Mouse (Mus musculus) kidney, postnatal 0 days (tissue): ENCODE measurements around the gene Garnl3. TPM values are rescaled to one million over a fixed set of nuclear protein-coding genes. Genes with fewer than 3 reads are reported as not detected.
A peak's percentile ranks its signal among the peaks of the same experiment; 100 is the strongest.

Source experiments
- ATAC-seq: fragments of 200-750 bp; cut with Nextera tagmentation; replicated peaks from 2 replicates; pipeline ENCODE4 v1.8.0; 2017; ENCODE audit warnings: low read depth, moderate number of reproducible peaks, moderate TSS enrichment, moderate library complexity; ENCODE audit not compliant: low FRiP score
- DNase-seq: peaks from one replicate; pipeline ENCODE4 v3.0.0-alpha.2; 2016; ENCODE audit warnings: low spot score
- H3K27ac ChIP-seq: fragments of 300-500 bp; sonication (generic); 2 replicates; pipeline ENCODE4 v1.5.1; 2014; ENCODE audit warnings: mild to moderate bottlenecking
- H3K27me3 ChIP-seq: fragments of 300-500 bp; sonication (generic); 2 replicates; pipeline ENCODE4 v1.6.1; 2014; ENCODE audit warnings: low read length, mixed read lengths; ENCODE audit not compliant: insufficient read depth
- H3K36me3 ChIP-seq: fragments of 300-500 bp; sonication (generic); 2 replicates; pipeline ENCODE4 v1.6.1; 2014; ENCODE audit warnings: low read length, mixed read lengths; ENCODE audit not compliant: insufficient read depth
- H3K4me1 ChIP-seq: fragments of 300-500 bp; sonication (generic); replicated peaks from 2 replicates; pipeline ENCODE4 v1.6.1; 2014; ENCODE audit warnings: antibody characterized with exemption, low read length, mixed read lengths; ENCODE audit not compliant: insufficient read depth
- H3K4me2 ChIP-seq: fragments of 300-500 bp; sonication (generic); 2 replicates; pipeline ENCODE4 v1.6.1; 2014; ENCODE audit warnings: mild to moderate bottlenecking, low read length, moderate library complexity, mixed read lengths
- H3K4me3 ChIP-seq: fragments of 300-500 bp; sonication (generic); replicated peaks from 2 replicates; pipeline ENCODE4 v1.5.1; 2014; ENCODE audit warnings: low read depth, low read length
- H3K9ac ChIP-seq: fragments of 300-500 bp; sonication (generic); 2 replicates; pipeline ENCODE4 v1.6.1; 2014; ENCODE audit warnings: low read depth, low read length
- H3K9me3 ChIP-seq: fragments of 300-500 bp; sonication (generic); replicated peaks from 2 replicates; pipeline ENCODE4 v1.6.1; 2016; ENCODE audit warnings: low read length, inconsistent platforms, mixed read lengths
- CTCF ChIP-seq: IDR thresholded peaks from 2 replicates; pipeline ENCODE4 v1.5.1; 2016; ENCODE audit warnings: antibody characterized with exemption, low read depth, mild to moderate bottlenecking, moderate library complexity
- whole genome bisulfite sequencing: fragments of 180-500 bp; shearing (Covaris S2); extraction: QIAGEN DNeasy Blood & Tissue Kit; methylation state at CpG from one replicate; pipeline ENCODE4 v1.1.7; 2014; 5-methylcytosine and 5-hydroxymethylcytosine counted together
- polyA plus RNA-seq: library from polyadenylated mRNA; unstranded; fragments of >200 nt; fragmentation: Nextera tagmentation; extraction: Ambion mirVana; gene quantifications from 2 replicates; pipeline ENCODE4 v1.2.1, GENCODE M21; 2015

The Garnl3 gene
- polyA plus RNA-seq, 1 experiment from 2014 or later = 6.6 TPM

DNA sequence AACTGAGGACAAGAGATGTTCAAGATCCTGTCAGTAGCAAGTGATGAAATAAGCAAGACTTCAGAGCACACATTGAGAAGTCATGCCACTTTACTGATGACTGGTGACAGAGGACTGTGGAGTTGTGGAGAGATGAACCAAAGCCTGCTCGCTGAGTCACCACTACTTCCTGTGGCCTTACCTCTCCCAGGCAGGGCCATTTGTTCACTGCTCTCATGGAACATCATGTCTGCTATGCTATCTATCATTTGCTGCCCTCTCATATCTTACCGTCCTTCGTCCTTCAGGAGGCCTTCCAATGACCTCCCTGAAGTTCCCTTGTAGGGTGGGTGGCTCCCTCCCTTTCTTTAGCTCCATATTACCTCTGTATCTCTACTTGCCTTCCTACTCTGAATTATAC, 47.2 kb downstream of the Garnl3 start:
- H3K36me3 ChIP-seq = no peaks in the 10 kb centered on the region
- TF ChIP-seq CTCF = no peak
- no peak overlapping the region for H3K4me2 ChIP-seq
- no peaks in the 10 kb centered on the region for H3K4me1 ChIP-seq
- H3K27ac ChIP-seq = no peak overlapping the region
- H3K9ac ChIP-seq = no peak overlapping the region
- WGBS = 90% methylated on average over 3 of the region's 3 CpGs
- H3K4me3 ChIP-seq = no peak overlapping the region
- H3K9me3 ChIP-seq = no peaks in the 10 kb centered on the region
- ATAC-seq (no peak), DNase-seq (no peak)
- H3K27me3 ChIP-seq = no peaks in the 10 kb centered on the region

DNA sequence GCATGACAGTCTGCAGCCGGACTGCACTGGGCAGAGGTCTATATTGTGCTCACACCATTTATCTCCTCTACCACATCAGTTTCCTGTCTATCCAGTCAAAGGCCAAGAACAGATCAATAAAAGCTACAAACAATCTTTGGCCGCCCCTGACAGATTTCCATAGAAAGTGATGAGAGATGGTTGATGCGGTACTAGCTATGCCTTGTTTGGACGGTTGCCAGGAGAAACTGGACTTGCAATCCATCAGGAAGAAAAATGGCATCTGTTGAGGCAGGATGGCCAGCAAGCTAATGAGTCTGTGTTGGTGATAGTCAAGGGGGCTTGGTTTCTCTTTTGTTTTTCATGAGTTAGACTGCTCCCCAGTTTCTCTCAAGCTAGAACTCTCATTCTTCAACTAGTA, 51.3 kb downstream of the Garnl3 start:
- Histone ChIP-seq H3K4me1 (no peaks in the 10 kb centered on the region), H3K27me3 (no peaks in the 10 kb centered on the region), H3K9ac (no peak overlapping the region), H3K9me3 (no peaks in the 10 kb centered on the region), H3K4me3 (no peak overlapping the region), H3K4me2 (no peak overlapping the region), H3K36me3 (no peaks in the 10 kb centered on the region), H3K27ac (no peak overlapping the region)
- DNase-seq (no peak), ATAC-seq (no peak)
- WGBS = 59% methylated on average over 4 of the region's 4 CpGs
- no peak for TF ChIP-seq CTCF

DNA sequence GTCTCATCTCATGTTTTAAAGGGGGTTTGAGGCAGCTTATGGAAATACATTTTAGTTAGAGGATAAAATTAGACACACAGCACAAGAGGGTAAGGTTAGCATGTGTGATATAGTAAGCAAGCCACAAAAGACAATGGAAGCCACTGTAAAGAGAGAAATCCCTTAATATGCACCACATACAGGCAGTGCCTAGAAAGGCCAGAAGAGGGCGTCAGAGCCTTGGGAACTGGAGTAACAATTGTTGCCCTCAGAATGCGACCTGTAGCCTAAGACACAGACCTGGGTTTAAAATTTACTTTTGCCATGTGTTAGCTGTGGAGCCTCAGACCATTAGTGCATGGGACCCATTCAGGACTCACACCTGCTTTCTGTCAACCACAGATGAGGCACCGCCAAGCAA, 54.2 kb downstream of the Garnl3 start:
- H3K27me3 ChIP-seq = no peaks in the 10 kb centered on the region
- no peak overlapping the region for H3K27ac ChIP-seq
- H3K9ac ChIP-seq = no peak overlapping the region
- H3K4me1 ChIP-seq = no peaks in the 10 kb centered on the region
- WGBS = 43% methylated on average over 3 of the region's 3 CpGs
- H3K4me2 ChIP-seq = no peak overlapping the region
- TF ChIP-seq CTCF = peak; percentile 59
- DNase-seq (peak; percentile 15), ATAC-seq (no peak)
- no peaks in the 10 kb centered on the region for H3K36me3 ChIP-seq
- no peak overlapping the region for H3K4me3 ChIP-seq
- no peaks in the 10 kb centered on the region for H3K9me3 ChIP-seq

- Histone ChIP-seq H3K4me3 (no peak overlapping the region), H3K27me3 (no peaks in the 10 kb centered on the region), H3K4me1 (no peaks in the 10 kb centered on the region), H3K27ac (no peak overlapping the region), H3K9ac (no peak overlapping the region), H3K4me2 (no peak overlapping the region), H3K9me3 (no peaks in the 10 kb centered on the region), H3K36me3 (no peaks in the 10 kb centered on the region)
- 83% methylated on average over 2 of the region's 2 CpGs for WGBS
- DNase-seq = no peak
- no peak for TF ChIP-seq CTCF
- no peak for ATAC-seq
Measured at GRCm38 (mm10) chr2:33074931-33075330, 56.5 kb downstream of the Garnl3 start.

DNA sequence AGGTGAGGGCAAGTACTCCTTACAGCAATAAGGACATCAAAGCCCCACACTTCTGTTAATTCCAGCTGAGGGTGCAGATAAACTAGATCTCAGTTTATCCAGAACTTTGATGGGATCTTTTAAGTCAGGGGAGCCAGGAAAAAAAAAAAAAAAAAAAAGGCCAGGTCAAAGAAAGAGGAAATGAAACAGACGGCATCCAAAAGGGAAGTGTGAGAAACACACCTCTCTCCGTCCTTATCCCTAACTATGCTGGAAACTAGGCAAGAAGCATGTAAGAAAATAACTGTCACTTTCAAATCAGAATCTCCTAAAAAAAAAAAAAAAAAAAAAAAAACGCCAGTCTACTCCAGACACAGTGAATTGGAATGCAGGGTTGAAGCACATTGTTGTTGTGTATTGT, 57.3 kb downstream of the Garnl3 start:
- no peak for DNase-seq
- no peak overlapping the region for H3K9ac ChIP-seq
- H3K4me2 ChIP-seq = no peak overlapping the region
- no peaks in the 10 kb centered on the region for H3K9me3 ChIP-seq
- H3K36me3 ChIP-seq = no peaks in the 10 kb centered on the region
- no peak overlapping the region for H3K4me3 ChIP-seq
- 50% methylated on average over 3 of the region's 3 CpGs for WGBS
- no peak for TF ChIP-seq CTCF
- H3K27me3 ChIP-seq = no peaks in the 10 kb centered on the region
- ATAC-seq = no peak
- no peak overlapping the region for H3K27ac ChIP-seq
- H3K4me1 ChIP-seq = no peaks in the 10 kb centered on the region

DNA sequence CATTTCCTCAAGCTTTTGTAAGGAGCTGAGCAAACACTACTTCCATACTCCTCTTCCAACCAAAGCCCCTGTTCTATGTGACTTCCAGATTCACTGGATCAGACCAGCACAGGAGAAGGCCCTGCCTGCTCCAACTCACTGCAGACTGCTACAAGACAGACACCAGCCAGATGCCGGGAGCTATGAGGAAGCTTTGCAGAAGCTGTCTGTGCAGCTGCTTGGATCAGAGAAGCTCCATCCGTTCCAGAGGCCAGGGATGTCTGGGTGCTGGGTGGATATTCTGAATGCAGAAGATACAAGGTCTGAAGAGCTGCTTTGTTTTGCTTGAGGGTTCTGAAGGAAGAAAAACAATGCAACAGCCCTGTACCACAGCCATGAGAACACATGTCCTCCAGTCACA, 59.1 kb downstream of the Garnl3 start:
- TF ChIP-seq CTCF = no peak
- 61% methylated on average over 2 of the region's 2 CpGs for WGBS
- Histone ChIP-seq H3K4me3 (no peak overlapping the region), H3K36me3 (no peaks in the 10 kb centered on the region), H3K27me3 (no peaks in the 10 kb centered on the region), H3K9ac (no peak overlapping the region), H3K4me2 (no peak overlapping the region), H3K4me1 (no peaks in the 10 kb centered on the region), H3K9me3 (no peaks in the 10 kb centered on the region), H3K27ac (no peak overlapping the region)
- no peak for DNase-seq
- ATAC-seq = no peak

DNA sequence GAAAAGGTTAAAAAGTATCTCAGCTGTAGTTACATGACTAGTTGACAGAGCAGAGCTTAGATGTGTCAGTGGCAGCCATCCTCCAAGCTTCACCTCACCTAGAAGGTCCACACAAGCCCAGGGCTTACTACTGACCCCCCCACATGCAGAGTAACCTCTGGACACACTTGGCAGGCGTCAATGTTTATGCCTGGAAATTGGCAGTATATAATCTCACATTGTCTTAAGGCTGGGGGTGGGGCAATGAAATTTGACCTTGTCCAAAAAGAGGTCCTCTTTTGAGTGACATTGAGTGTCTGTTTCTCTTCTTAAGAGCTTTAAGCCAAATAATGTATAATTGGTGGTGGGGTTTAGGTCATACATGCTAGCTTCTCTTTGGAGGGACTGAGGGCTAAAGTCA, 65.8 kb downstream of the Garnl3 start:
- Histone ChIP-seq H3K36me3 (no peaks in the 10 kb centered on the region), H3K4me1 (no peaks in the 10 kb centered on the region), H3K9me3 (no peaks in the 10 kb centered on the region), H3K4me2 (no peak overlapping the region), H3K27me3 (no peaks in the 10 kb centered on the region), H3K27ac (no peak overlapping the region), H3K4me3 (no peak overlapping the region), H3K9ac (no peak overlapping the region)
- TF ChIP-seq CTCF = no peak
- DNase-seq = no peak
- no peak for ATAC-seq
- 70% methylated on average over 1 of the region's 1 CpGs for WGBS
